Mouse (Mus musculus) adrenal gland, postnatal 25 days (tissue): ENCODE data around the gene Auts2. TPM values are rescaled to one million over a fixed set of nuclear protein-coding genes. Genes with fewer than 3 reads are reported as not detected.
"Not testable (repeated sequence)": the region's sequence is repeated elsewhere in the genome, so short reads cannot be mapped to it uniquely, and the experiment has no call there.

ENCODE experiments used
- DNase-seq: peaks from one replicate; pipeline ENCODE4 v3.0.0; 2021; ENCODE audit warnings: mixed read lengths
- long read RNA-seq: library from polyadenylated mRNA; stranded (forward); transcript quantifications from one replicate; pipeline ENCODE4 v2.0.0, GENCODE M21; 2021
- total RNA-seq: library from RNA; stranded (reverse); gene quantifications from 2 replicates; pipeline ENCODE4 v1.2.3, GENCODE M21; 2021

Auts2 gene
- total RNA-seq, result 75.7 and 98.4 TPM in 2 replicates
- long read RNA-seq, partial matches to known transcripts, result 0 of 5 reads
- long read RNA-seq, other reads (novel, unspliced or antisense), result 5 of 5 reads

- DNase-seq, result peak; percentile 93
Observed at GRCm38 (mm10) chr5:132543118-132544071, at the start of gene Auts2. Gene Auts2, minus strand, starts transcription at chr5:132543344.

- DNase-seq, result no peak
Observed at GRCm38 (mm10) chr5:132591721-132592695, 48.9 kb upstream of the Auts2 start.

- DNase-seq, result no peak
Observed at GRCm38 (mm10) chr5:132579774-132580173, 36.6 kb upstream of the Auts2 start.

- DNase-seq, result not testable (repeated sequence)
Observed at GRCm38 (mm10) chr5:132560771-132561170, 17.6 kb upstream of the Auts2 start.

DNA sequence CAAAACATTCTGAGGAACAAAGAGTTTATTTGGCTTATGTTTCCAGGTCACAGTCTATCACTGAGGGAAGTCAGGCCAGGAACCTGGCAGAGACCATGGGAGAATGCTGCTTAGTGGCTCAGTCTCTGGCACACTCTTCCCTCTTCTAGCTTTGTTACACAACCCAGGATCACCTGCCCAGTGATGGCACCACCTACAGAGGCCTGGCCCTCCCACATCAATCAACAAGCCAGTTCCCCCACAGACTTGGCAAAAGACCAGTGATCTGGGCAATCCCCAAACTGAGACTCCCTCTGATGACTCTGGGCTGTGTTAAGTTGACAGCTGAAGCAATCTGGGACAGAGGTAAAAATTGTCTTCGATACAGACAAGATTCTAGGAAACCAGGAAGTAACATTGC lies 2.6 kb upstream of the Auts2 start:
- peak; percentile 18 for DNase-seq

DNA sequence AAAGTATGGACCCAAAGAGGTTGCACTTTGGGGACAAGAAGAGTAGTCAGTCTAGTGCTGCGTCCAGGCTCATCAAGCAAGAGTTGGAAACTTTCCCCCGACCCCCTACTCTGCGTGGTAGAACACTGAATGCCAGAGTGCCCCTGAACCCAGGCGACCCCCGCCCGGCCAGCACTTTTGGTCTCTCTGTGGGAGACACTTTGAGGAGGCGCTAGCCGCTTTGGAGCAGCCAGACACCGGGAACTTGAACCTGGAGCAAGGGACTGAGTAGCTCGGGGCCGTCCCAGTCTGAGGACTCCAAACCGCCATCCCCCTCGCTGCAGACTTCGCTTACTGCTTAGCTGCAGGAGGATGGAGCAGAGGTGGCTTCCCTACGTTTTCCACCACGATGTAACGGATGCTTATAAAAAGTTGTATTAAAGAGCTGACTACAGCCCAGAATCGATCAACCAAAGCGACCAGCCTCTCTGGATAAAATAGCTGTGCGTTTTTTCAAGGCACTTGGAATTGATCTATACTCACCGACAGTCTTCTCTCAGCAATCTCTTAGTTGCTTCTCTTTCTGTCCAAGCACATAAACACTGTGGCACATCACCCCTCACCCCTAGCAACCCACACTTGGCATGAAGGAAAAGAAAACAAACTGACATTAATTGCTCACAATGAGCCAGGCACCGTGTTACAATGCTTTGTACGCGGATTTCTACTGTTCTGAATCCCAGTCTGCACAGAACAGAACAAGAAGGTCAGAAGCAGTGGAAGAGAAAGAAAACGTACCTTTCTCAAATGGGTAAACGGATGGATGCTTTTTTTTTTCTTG lies 1.2 kb upstream of the Auts2 start:
- DNase-seq, result peak; percentile 10

GRCm38 (mm10) chr5:132542381-132543020 lies 643 bp downstream of the Auts2 start:
- peak; percentile 13 for DNase-seq

DNA sequence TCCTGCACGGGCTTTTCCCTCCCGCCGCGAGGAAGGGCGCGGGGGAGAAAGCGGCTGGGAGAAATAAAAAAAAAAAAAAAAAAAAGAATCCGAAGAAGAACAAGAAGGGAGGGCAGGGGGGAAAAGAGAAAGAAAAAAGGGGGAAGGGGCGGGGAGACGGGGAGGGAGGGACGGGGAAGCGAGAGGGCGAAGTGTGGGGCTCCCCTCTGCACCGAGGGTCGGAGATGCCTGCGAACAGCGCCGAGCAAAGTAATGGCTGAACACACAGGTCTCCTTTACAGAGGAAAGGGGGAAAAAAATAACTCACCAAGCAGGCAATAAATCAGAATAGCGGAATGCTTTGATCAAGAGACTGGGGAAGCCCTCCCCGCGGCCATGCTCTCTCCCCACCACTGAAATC lies 1.2 kb downstream of the Auts2 start:
- DNase-seq, result peak; percentile 19

GRCm38 (mm10) chr5:132541371-132541931 lies 1.7 kb downstream of the Auts2 start:
- DNase-seq, result peak; percentile 34

- DNase-seq, result peak; percentile 6
Observed at GRCm38 (mm10) chr5:132540841-132541311, 2.3 kb downstream of the Auts2 start.

DNA sequence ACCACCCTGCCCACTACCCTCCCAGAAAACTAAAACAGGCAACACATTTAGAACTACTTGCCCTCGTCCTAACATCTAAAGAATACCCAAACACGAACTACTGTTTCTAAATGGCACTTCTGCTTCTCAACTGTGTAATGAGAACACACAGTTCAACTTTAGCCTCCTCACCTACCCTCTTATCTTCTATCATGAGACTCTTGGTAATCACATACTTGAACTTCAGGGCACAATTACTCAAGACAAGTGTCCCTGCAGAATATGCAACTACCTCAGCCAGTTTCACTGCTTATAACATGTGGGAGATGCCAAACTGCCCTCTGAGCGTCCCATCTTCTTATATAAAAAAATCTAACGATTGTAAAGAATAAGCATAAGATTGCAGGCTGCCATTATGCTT lies 5.7 kb downstream of the Auts2 start:
- no peak for DNase-seq

- DNase-seq, result no peak
Observed at GRCm38 (mm10) chr5:132526395-132526794, 16.7 kb downstream of the Auts2 start.

DNA sequence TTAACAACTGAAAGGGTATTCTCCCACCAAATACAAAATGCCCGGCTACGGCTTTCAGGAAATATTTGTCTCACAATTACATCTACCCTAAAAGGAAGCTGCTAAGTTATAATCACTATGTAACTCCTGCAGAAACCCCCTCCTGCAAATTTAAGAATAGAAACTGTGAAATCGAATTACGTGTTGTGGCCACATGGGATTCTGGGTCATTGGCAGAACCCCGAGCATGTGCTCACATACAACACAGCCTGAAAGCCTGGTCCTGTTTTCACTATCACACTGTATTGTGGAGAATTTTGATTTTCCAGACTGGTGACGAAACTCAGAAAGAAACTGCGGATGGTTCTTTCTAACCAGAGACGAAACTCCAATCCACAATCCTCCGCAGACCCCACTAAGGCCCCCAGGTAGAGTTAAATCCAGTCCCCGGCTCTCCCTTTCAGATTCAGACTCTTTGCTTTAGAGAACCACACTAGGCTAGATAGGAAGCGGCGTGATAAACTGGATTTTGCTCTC lies 21.7 kb downstream of the Auts2 start:
- no peak for DNase-seq

GRCm38 (mm10) chr5:132517879-132518278 lies 25.3 kb downstream of the Auts2 start:
- DNase-seq, result no peak

DNA sequence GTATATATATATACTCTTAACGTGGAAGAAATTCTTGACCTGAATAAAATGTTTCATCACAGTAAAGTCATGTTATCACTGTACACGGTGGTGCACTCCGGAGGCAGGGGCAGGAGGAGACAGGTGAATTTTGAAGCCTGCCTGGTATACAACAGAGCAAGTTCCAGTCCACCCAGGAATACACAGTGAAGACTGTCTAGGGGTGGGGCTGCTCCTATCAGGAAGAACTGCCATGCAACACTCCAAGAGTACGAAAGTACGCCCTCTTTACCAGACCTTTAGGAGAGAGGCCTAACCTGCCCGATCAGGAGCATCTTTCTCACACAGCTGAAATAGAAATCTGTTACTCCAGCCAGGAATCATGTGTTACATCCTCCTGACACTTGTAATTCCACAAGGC lies 28.6 kb downstream of the Auts2 start:
- no peak for DNase-seq

- DNase-seq, result no peak
Observed at GRCm38 (mm10) chr5:132513206-132513605, 29.9 kb downstream of the Auts2 start.

DNA sequence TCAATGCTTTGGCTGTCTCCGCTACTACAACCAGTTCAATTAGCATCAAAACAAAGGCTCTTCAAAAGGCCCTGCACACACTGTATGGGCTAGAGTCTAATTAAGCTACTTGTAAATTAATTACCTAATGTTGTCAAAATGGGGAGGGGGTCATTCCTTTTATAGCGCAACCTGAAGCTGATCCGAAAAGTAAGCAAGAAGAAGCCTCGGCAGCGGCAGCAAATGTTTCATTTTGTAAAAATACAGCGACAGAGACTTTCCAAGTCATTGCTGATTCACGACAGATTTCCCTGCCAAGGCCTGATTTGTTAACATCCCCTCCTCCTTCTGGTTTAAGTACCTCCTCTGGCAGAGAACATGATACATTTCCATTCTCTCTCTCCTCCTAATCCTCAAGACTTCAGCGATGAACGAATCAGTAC lies 33.7 kb downstream of the Auts2 start:
- DNase-seq, result peak; percentile 30

DNA sequence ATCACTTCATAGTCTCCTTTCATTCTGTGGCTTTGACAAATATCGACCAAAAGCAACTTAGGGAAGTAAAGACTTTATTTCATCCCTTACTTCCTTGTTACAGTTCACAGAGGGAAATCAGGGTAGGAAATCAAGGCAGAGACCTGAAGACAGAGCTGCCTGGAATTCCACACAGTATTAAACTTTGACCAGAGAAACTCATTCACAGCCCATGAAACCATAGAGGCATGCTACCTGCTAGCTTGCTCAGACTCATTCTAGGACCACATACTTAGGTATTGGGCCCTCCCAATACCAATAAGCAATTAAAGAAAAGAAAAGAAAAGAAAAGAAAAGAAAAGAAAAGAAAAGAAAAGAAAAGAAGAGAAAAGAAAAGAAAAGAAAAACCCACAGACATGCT lies 38.3 kb downstream of the Auts2 start:
- DNase-seq, result no peak

- no peak for DNase-seq
Observed at GRCm38 (mm10) chr5:132503431-132503830, 39.7 kb downstream of the Auts2 start.

DNA sequence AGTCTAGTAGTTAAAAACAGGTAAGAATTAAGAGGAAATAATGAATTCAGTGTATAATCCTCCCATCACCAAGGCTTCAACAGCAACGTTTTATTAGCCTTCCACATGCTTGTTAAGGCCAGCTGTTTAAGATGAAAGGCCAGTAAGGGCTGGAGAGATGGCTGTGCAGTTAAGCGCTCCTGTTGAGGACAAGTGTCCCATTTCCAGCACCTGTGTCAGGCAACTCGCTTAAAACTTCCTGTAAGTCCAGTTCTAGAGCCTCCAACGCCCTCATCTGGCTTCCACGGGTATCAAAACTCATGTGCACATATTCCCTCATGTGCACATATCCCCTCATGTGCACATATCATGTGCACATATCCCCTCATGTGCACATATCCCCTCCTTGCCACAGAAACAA lies 41.1 kb downstream of the Auts2 start:
- DNase-seq, result no peak
